Comparison of ENCODE assay signal across 14 mouse cellular contexts in the genomic region with DNA sequence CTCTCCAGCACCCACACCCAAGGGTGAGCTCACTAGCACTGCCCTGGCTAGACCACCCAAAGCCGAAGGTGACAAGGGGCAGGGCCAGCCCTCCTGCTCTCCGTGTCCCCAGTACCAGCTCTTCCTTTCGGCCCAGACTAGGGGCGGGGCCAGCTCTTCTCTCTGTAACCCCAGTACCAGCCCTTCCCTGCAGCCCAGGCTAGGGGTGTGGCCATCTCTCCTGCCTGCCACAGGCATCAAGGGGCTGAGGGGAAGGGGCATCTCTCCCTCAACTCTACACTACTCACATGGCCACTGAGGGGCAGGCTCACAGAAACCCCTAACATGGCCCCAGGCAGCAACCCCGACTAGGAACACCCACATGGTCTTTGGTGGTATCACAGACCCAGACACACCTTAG. TPM values are rescaled to one million over a fixed set of nuclear protein-coding genes. Genes with fewer than 3 reads are reported as not detected.
DNase-seq lines count a peak whose midpoint lies in the region; ATAC-seq and TF ChIP-seq lines count a peak whose summit lies in the region.
"Had no signal": no experiment of that assay in that cellular context is flagged by ENCODE, and none has a peak within 500 bp of the region (broad histone marks: within the 10 kb centered on the region; RNA-seq: fewer than 3 reads in every experiment).

No protein-coding gene starts in this region.

- DNase-seq in embryo, embryonic 11 days, result peak; percentile 37
- DNase-seq in embryo, embryonic 9.5 days (ENCODE audit: extremely low spot score), result no peak
- DNase-seq in kidney, postnatal 4 days, result no peak
- DNase-seq in right cerebral cortex, postnatal 14 days, result no peak
- DNase-seq: cerebellum, postnatal 25 days; kidney, adult 11 months had no signal

- peak; percentile 43; the same call in 1 of the 2 replicates for ATAC-seq in kidney, embryonic 15.5 days (replicated peaks; ENCODE audit: low FRiP score)
- peak; percentile 76 for ATAC-seq in limb, embryonic 12.5 days (ENCODE audit: insufficient number of reproducible peaks, insufficient read depth, low FRiP score, low TSS enrichment, low read depth)
- ATAC-seq in monocyte, adult 5-6 weeks (replicated peaks; ENCODE audit: insufficient number of reproducible peaks, low FRiP score, low TSS enrichment, poor library complexity, severe bottlenecking), result no peak
- ATAC-seq: activated CD4-positive, CD25-positive, alpha-beta regulatory T cell, adult 4 months had no signal

- 0 out of 2 replicates have a peak, but pooled peaks cover 5% of the 10 kb centered on the region for H3K9me3 ChIP-seq in kidney, embryonic 15.5 days (replicated peaks)
- no peaks in the 10 kb centered on the region for H3K9me3 ChIP-seq in E14TG2a.4 (ENCODE audit: low read length)
- no peaks in the 10 kb centered on the region for H3K9me3 ChIP-seq in limb, embryonic 12.5 days
- H3K9me3 ChIP-seq: G1E; neural tube, embryonic 13.5 days had no signal

- H3K9ac ChIP-seq in kidney, embryonic 15.5 days, result no peak overlapping the region
- H3K9ac ChIP-seq in limb, embryonic 12.5 days (replicated peaks), result no peak overlapping the region
- H3K9ac ChIP-seq: neural tube, embryonic 13.5 days had no signal

- no peak for TF ChIP-seq CTCF in E14TG2a.4 (conservative IDR thresholded peaks at IDR 0.05; ENCODE audit: low read length)

- H3K4me3 ChIP-seq in kidney, embryonic 15.5 days (replicated peaks), result no peak overlapping the region
- 0 out of 2 replicates have a peak overlapping the region, but pooled peaks have one; percentile 1 for H3K4me3 ChIP-seq in E14TG2a.4 (replicated peaks; ENCODE audit: low read length)
- H3K4me3 ChIP-seq in limb, embryonic 12.5 days (replicated peaks), result no peak overlapping the region
- H3K4me3 ChIP-seq: neural tube, embryonic 13.5 days had no signal

- H3K36me3 ChIP-seq in kidney, embryonic 15.5 days, result no peaks in the 10 kb centered on the region
- H3K36me3 ChIP-seq in E14TG2a.4 (ENCODE audit: insufficient read depth, low read length), result no peaks in the 10 kb centered on the region
- no peaks in the 10 kb centered on the region for H3K36me3 ChIP-seq in limb, embryonic 12.5 days
- H3K36me3 ChIP-seq: G1E; neural tube, embryonic 13.5 days had no signal

- no peak overlapping the region for H3K4me2 ChIP-seq in kidney, embryonic 15.5 days
- H3K4me2 ChIP-seq in limb, embryonic 12.5 days, result no peak overlapping the region
- H3K4me2 ChIP-seq: neural tube, embryonic 13.5 days had no signal

- H3K4me1 ChIP-seq in kidney, embryonic 15.5 days, result peaks cover 17% of the 10 kb centered on the region
- H3K4me1 ChIP-seq in E14TG2a.4 (replicated peaks; ENCODE audit: low read depth, low read length), result peaks cover 19% of the 10 kb centered on the region
- H3K4me1 ChIP-seq in limb, embryonic 12.5 days (replicated peaks), result peaks cover 16% of the 10 kb centered on the region

- WGBS in kidney, embryonic 15.5 days, result 9% methylated on average over 5 of the region's 5 CpGs
- WGBS in limb, embryonic 12.5 days, result 7% methylated on average over 5 of the region's 5 CpGs

- H3K27ac ChIP-seq in kidney, embryonic 15.5 days, result no peak overlapping the region
- no peak overlapping the region for H3K27ac ChIP-seq in limb, embryonic 12.5 days
- H3K27ac ChIP-seq: macrophage; neural tube, embryonic 13.5 days had no signal

- H3K27me3 ChIP-seq in kidney, embryonic 15.5 days, result 0 out of 2 replicates have a peak, but pooled peaks cover 4% of the 10 kb centered on the region
- peaks cover 13% of the 10 kb centered on the region for H3K27me3 ChIP-seq in E14TG2a.4 (ENCODE audit: insufficient read depth, low read length)
- H3K27me3 ChIP-seq in limb, embryonic 12.5 days, result peaks cover 7% of the 10 kb centered on the region
- H3K27me3 ChIP-seq: neural tube, embryonic 13.5 days had no signal

RNA-seq across cellular contexts. Expression of a gene that starts 27.6 kb away (rescaled TPM):
- polyA plus RNA-seq in kidney, embryonic 15.5 days (2015; fragmentation: Nextera tagmentation; extraction: Ambion mirVana), result 54.1 and 59.4 TPM in 2 replicates
- polyA plus RNA-seq in limb, embryonic 12.5 days (2016; fragmentation: Nextera tagmentation; extraction: Ambion mirVana), result 56.3 and 61.3 TPM in 2 replicates
- total RNA-seq in monocyte, adult 5-6 weeks (2017), result 16.9 to 26.7 TPM (median 20.9 TPM) in 3 replicates

RNA-seq across cellular contexts. Expression of a gene that starts 28.6 kb away (rescaled TPM):
- 2.9 and 3.0 TPM in 2 replicates for polyA plus RNA-seq in kidney, embryonic 15.5 days (2015; fragmentation: Nextera tagmentation; extraction: Ambion mirVana)
- polyA plus RNA-seq in limb, embryonic 12.5 days (2016; fragmentation: Nextera tagmentation; extraction: Ambion mirVana), result 3.0 TPM in 2 replicates
- total RNA-seq in monocyte, adult 5-6 weeks (2017), result 156 to 182 TPM (median 181 TPM) in 3 replicates
